Mouse (Mus musculus) heart, postnatal 10 days (tissue): ENCODE measurements around the gene Rwdd2b. TPM values are rescaled to one million over a fixed set of nuclear protein-coding genes. Genes with fewer than 3 reads are reported as not detected.

Source experiments
- DNase-seq, 2 experiments: peaks; one replicate each; pipeline ENCODE4 v3.0.0; 2021
- intact Hi-C: fragments of 180-260 bp; cut with DNase I; formaldehyde crosslinking; loops from one replicate; pipeline ENCODE4 v1.15.1; 2025
- total RNA-seq, 2 experiments: library from RNA; stranded (reverse); gene quantifications; 2 replicates each; pipeline ENCODE4 v1.2.3; 2021

Gene Rwdd2b
- total RNA-seq, 2 experiments from 2014 or later: 7.4 to 8.0 TPM

DNA sequence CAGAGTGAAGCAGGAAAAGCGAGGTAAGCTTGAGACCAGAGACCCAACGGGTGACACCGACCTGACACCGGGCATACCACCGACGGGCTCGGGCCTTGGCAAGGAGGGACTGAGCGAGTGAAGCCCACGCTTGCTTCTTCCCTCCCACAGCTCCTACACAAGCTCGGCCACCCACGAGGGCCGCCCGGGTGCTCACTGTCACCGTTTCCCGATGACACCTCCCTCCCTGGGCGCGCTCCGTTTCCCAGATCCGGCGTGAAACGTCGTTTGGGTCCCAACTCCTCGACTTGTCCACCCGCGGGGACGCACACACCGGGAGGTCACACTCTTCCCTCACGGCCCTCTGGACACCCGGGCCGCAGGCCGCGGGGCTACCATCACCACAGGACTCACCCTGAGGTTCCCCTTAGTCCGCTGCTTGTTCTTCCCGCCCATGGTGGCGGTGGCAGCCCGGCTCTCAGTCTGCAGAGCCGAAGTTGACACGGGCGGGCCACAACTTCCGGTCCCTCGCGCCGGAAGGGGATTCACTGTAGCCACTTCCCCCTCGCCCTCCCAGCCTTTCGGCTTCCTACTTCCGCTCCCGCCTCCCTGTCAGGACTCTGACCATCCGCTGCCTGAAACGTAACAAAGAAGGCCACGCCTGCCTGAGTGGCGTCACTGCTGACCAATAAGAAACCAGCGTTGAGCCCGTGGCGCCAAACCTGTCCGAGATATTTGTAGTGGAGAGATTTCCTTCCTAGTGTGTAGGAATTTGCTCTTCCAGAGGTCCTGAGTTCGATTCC, 8.1 kb downstream of the Rwdd2b start, which contains the start of gene Ltn1:
Gene Ltn1 (minus strand): TSS at position 580 of the 782 bp plus-strand sequence.
- intact Hi-C loops: no loop called here
- peak; percentile 99 to 100 for DNase-seq

DNA sequence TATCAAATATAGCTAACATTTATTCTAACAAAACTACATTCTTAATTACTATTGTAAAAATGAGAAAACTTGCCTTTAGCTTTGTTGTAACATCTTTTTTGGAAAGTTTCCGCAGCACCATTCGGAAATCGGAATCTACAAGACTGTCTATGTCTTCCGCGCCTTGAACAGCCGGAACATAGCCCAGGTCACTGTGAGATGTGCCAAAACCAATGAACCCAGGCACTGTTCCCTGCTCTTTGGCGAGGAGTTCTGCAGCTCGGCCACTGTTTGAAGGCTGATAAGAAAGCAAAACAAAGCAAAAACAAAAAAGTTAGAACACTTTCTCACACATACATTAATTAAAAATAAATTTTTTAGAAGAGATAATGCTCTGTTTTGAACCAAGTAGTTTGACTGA, 12.9 kb downstream of the Rwdd2b start:
- no peak for DNase-seq
- intact Hi-C loops: no loop called here

- intact Hi-C loops: no loop called here
- DNase-seq: no peak
These were observed 19.7 kb downstream of the Rwdd2b start for GRCm38 (mm10) chr16:87420662-87421061.

DNA sequence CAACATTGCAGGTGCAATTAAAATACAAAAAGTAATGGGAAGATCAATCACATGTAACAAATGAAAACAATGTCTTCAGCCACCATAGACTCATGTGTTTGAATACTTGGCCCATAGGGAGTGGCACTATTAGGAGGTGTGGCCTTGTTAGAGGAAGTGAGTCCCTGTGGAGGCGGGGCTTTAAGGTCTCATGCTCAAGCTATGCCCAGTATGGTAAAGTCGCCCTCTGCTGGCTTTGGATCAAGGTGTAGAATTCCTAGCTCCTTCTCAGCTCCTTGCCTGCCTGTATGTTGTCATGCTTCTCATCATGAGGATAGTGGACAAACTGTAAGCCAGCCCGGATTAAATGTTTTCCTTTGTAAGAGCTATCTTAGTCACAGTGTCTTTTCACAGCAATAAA, 35.4 kb downstream of the Rwdd2b start:
- intact Hi-C loops: no loop called here
- peak; percentile 4 to 12 for DNase-seq

GRCm38 (mm10) chr16:87393813-87394548, 46.4 kb downstream of the Rwdd2b start:
- intact Hi-C loops: loop anchor here (5.0 to 10.0 kb wide), 4 partner anchors 37 to 1587 kb away; no protein-coding TSS in a partner anchor
- DNase-seq: peak; percentile 78

- no peak for DNase-seq
- intact Hi-C loops: no loop called here
These were observed 52.9 kb downstream of the Rwdd2b start for GRCm38 (mm10) chr16:87387444-87387977.

DNA sequence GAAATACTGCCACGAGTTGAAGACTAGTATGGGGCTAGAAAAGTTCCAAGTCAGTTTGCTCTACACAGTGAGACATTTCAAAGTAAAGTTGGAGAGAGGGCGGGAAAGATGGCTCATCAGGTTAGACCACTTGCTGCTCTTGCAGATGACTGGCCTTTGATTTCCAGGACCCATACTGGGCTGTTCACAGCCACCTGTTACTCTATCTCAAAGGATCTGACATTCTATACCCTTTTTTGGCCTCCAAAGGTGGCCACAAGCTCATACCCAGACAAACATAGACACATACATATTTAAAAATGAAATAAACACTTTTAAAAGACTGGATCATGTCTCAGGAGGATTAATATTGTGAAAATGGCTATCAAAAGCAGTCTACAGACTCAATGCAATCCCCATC, 56.0 kb downstream of the Rwdd2b start:
- intact Hi-C loops: no loop called here
- DNase-seq: no peak

Other genes starting within 250 kb of the Rwdd2b start
- gene N6amt1, start 86.4 kb downstream of the Rwdd2b start, total RNA-seq: 10 to 100 TPM; 25.4 to 27.2 TPM
- gene Ltn1, start 8.0 kb downstream of the Rwdd2b start, total RNA-seq: 10 to 100 TPM; 25.9 to 26.5 TPM
- 10 to 100 TPM; 48.1 to 52.6 TPM for gene Usp16, start 14.1 kb upstream of the Rwdd2b start, total RNA-seq
- 100 to 1,000 TPM; 177 to 194 TPM for gene Cct8, start 55.3 kb upstream of the Rwdd2b start, total RNA-seq
- 1 to 10 TPM; 5.6 to 7.4 TPM for gene Map3k7cl, start 112.8 kb upstream of the Rwdd2b start, total RNA-seq